Mouse (Mus musculus) embryonic facial prominence, embryonic 15.5 days (tissue): ENCODE data around the gene Slc16a14. TPM values are rescaled to one million over a fixed set of nuclear protein-coding genes. Genes with fewer than 3 reads are reported as not detected.
A peak's percentile ranks its signal among the peaks of the same experiment; 100 is the strongest.

Source experiments
- ATAC-seq: fragments of 200-750 bp; cut with Nextera tagmentation; 2 replicates; pipeline ENCODE4 v1.8.0; 2017; ENCODE audit warnings: low read depth, moderate TSS enrichment; ENCODE audit not compliant: insufficient number of reproducible peaks, low FRiP score, low TSS enrichment
- H3K27ac ChIP-seq: fragments of 300-500 bp; sonication (generic); replicated peaks from 2 replicates; pipeline ENCODE4 v1.5.1; 2015; ENCODE audit warnings: mild to moderate bottlenecking, inconsistent platforms
- H3K27me3 ChIP-seq: fragments of 300-500 bp; sonication (generic); 2 replicates; pipeline ENCODE4 v1.6.1; 2015; ENCODE audit warnings: inconsistent platforms
- H3K36me3 ChIP-seq: fragments of 300-500 bp; sonication (generic); 2 replicates; pipeline ENCODE4 v1.6.1; 2015; ENCODE audit warnings: mild to moderate bottlenecking, inconsistent platforms
- H3K4me1 ChIP-seq: fragments of 300-500 bp; sonication (generic); 2 replicates; pipeline ENCODE4 v1.6.1; 2015; ENCODE audit warnings: inconsistent platforms
- H3K4me2 ChIP-seq: fragments of 300-500 bp; sonication (generic); replicated peaks from 2 replicates; pipeline ENCODE4 v1.6.1; 2015; ENCODE audit warnings: mild to moderate bottlenecking, inconsistent platforms
- H3K4me3 ChIP-seq: fragments of 300-500 bp; sonication (generic); replicated peaks from 2 replicates; pipeline ENCODE4 v1.5.1; 2015; ENCODE audit warnings: mild to moderate bottlenecking, inconsistent platforms
- H3K9ac ChIP-seq: fragments of 300-500 bp; sonication (generic); 2 replicates; pipeline ENCODE4 v1.6.1; 2015; ENCODE audit warnings: inconsistent platforms
- H3K9me3 ChIP-seq: fragments of 300-500 bp; sonication (generic); replicated peaks from 2 replicates; pipeline ENCODE4 v1.6.1; 2016; ENCODE audit warnings: inconsistent platforms
- WGBS: fragments of 180-500 bp; shearing (Covaris S2); methylation state at CpG from one replicate; pipeline ENCODE4 v1.1.7; 2015; 5-methylcytosine and 5-hydroxymethylcytosine counted together
- polyA plus RNA-seq: library from polyadenylated mRNA; unstranded; fragments of >200 nt; fragmentation: Nextera tagmentation; extraction: Ambion mirVana; gene quantifications from 2 replicates; pipeline ENCODE4 v1.2.1, GENCODE M21; 2015

The Slc16a14 gene
- polyA plus RNA-seq, 1 experiment from 2014 or later = 0.51 TPM

DNA sequence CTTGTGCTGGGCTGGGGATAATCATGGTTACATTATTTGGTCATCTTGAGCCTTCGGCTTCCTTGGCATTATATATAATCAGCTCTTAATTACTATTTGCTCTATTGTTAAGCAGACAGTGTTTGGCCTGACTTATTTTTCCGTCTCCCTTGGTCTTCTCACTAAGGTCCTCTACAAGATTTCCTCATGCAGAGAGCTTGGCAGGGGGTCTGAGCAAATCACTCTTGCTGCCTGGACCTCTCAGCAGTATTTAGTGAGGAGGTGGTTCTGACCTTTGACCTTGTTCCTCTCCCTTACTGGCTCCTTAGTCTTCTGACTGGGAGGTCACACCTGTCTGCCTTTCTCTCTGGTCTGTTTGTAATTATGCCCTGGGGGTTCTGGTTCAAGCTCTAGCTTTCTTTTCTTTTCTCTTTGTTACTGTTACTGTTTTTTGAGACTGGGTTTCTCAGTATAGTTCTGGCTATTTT, 52.8 kb downstream of the Slc16a14 start:
- ATAC-seq = no peak
- H3K4me1 ChIP-seq = no peaks in the 10 kb centered on the region
- no peaks in the 10 kb centered on the region for H3K9me3 ChIP-seq
- no peak overlapping the region for H3K27ac ChIP-seq
- H3K4me2 ChIP-seq = no peak overlapping the region
- no peak overlapping the region for H3K4me3 ChIP-seq
- WGBS = 33% methylated on average over 2 of the region's 2 CpGs
- no peaks in the 10 kb centered on the region for H3K27me3 ChIP-seq
- H3K9ac ChIP-seq = no peak overlapping the region
- no peaks in the 10 kb centered on the region for H3K36me3 ChIP-seq

DNA sequence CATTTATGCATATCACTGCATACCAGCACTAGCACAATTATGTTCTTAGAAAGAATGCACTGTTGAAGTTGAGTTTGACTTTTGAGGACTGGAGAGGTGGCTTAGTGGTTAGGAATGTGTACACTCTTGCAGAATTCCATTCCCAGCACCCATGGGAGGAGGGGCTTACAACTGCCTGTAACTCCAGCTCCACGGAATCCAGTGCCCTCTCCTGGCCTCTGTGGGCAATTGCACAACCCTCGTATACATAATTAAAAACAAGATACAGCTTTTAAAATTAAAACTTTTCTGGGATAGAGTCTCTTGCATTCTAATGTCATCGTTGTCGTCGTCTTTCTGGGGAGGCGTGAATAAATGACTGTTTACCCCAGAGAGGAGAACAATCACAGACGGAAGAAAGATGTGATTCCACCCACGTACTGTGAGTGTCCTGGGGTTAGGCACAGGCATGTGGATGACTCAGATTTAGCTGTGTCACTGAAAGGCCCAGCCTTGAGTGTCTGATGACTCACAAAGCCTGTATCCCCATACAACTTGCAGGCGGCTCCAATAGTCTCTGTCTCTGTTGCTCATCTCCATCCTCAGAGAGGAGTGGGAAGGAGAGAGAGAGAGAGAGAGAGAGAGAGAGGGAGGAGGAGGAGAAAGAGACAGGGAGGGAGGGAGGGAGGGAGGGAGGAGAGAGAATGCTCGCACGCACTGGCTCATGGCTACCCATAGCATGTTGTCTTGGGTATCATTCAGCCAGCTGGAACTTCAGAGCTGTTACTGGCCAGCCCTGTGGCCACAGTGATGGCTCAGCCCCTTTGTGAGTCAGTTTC, 53.5 kb downstream of the Slc16a14 start:
- WGBS = 54% methylated on average over 11 of the region's 11 CpGs
- Histone ChIP-seq H3K9ac (no peak overlapping the region), H3K9me3 (no peaks in the 10 kb centered on the region), H3K27me3 (no peaks in the 10 kb centered on the region), H3K4me1 (no peaks in the 10 kb centered on the region), H3K27ac (no peak overlapping the region), H3K36me3 (no peaks in the 10 kb centered on the region), H3K4me2 (no peak overlapping the region), H3K4me3 (no peak overlapping the region)
- ATAC-seq = 0 out of 2 replicates have a peak, but pooled peaks have one; percentile 57

DNA sequence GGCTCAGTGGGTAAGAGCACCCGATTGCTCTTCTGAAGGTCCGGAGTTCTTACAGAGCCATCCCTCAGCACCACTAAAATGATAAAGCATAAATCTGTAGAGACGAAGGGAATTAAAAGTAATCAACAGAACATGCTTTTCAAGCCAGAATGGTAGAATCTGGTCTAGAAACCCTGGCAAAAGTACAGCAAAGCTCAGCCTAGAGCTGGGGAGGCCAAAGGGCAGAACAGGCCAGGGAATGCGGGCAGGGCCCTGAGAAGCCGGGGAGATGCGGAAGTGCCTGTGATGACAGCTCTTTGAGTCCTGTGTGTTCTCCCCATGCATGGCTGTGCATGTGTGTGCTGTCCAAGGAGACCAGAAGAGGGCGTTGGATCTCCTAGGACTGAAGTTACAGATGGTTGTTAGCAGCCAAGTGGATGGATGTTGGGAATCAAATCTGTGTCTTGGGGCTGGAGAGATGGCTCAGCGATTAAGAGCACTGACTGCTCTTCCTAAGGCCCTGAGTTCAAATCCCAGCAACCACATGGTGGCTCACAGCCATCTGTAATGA, 55.3 kb downstream of the Slc16a14 start:
- Histone ChIP-seq H3K4me3 (no peak overlapping the region), H3K4me1 (no peaks in the 10 kb centered on the region), H3K27ac (no peak overlapping the region), H3K4me2 (no peak overlapping the region), H3K9me3 (no peaks in the 10 kb centered on the region), H3K36me3 (no peaks in the 10 kb centered on the region), H3K27me3 (no peaks in the 10 kb centered on the region), H3K9ac (no peak overlapping the region)
- ATAC-seq = no peak
- 92% methylated on average over 8 of the region's 8 CpGs for WGBS

GRCm38 (mm10) chr1:84877590-84877989, 57.3 kb downstream of the Slc16a14 start:
- H3K27me3 ChIP-seq = no peaks in the 10 kb centered on the region
- H3K9ac ChIP-seq = no peak overlapping the region
- no peak for ATAC-seq
- 84% methylated on average over 2 of the region's 2 CpGs for WGBS
- H3K4me1 ChIP-seq = no peaks in the 10 kb centered on the region
- H3K36me3 ChIP-seq = no peaks in the 10 kb centered on the region
- no peak overlapping the region for H3K4me3 ChIP-seq
- no peak overlapping the region for H3K4me2 ChIP-seq
- H3K27ac ChIP-seq = no peak overlapping the region
- no peaks in the 10 kb centered on the region for H3K9me3 ChIP-seq

GRCm38 (mm10) chr1:84872939-84873338, 62.0 kb downstream of the Slc16a14 start:
- H3K36me3 ChIP-seq = no peaks in the 10 kb centered on the region
- no peak overlapping the region for H3K27ac ChIP-seq
- H3K9ac ChIP-seq = no peak overlapping the region
- no peak overlapping the region for H3K4me2 ChIP-seq
- 0 out of 2 replicates have a peak, but pooled peaks cover 2% of the 10 kb centered on the region for H3K4me1 ChIP-seq
- no peaks in the 10 kb centered on the region for H3K9me3 ChIP-seq
- ATAC-seq = no peak
- WGBS = 46% methylated on average over 4 of the region's 4 CpGs
- no peak overlapping the region for H3K4me3 ChIP-seq
- H3K27me3 ChIP-seq = no peaks in the 10 kb centered on the region

DNA sequence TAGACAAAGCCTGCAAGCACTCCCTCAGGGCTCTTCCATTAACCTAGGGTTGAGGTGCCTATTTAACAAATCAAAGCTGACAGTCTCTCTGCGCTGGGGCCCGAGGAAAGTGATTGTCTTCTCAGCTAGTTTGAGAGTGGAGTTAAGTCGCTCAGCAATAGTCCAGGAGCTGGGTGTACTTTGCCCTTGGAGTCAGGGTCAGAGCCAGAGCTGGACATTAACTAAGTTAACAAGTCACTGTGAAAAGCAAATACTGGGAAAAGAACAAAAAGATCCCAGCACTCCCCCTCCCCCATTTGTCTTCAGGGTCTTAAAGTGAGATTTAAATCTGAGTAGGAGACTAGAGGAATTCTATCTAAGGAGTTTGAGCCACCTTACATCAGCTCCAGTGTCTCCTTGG, 62.8 kb downstream of the Slc16a14 start:
- WGBS = 20% methylated on average over 3 of the region's 3 CpGs
- Histone ChIP-seq H3K27me3 (no peaks in the 10 kb centered on the region), H3K4me2 (no peak overlapping the region), H3K4me3 (no peak overlapping the region), H3K27ac (no peak overlapping the region), H3K4me1 (0 out of 2 replicates have a peak, but pooled peaks cover 2% of the 10 kb centered on the region), H3K36me3 (no peaks in the 10 kb centered on the region), H3K9me3 (no peaks in the 10 kb centered on the region), H3K9ac (no peak overlapping the region)
- no peak for ATAC-seq

- Histone ChIP-seq H3K4me3 (no peak overlapping the region), H3K4me1 (0 out of 2 replicates have a peak, but pooled peaks cover 2% of the 10 kb centered on the region), H3K9me3 (no peaks in the 10 kb centered on the region), H3K9ac (no peak overlapping the region), H3K27ac (no peak overlapping the region), H3K27me3 (no peaks in the 10 kb centered on the region), H3K36me3 (no peaks in the 10 kb centered on the region), H3K4me2 (no peak overlapping the region)
- ATAC-seq = no peak
- WGBS = 59% methylated on average over 6 of the region's 6 CpGs
These were observed 63.8 kb downstream of the Slc16a14 start for GRCm38 (mm10) chr1:84871131-84871530.

DNA sequence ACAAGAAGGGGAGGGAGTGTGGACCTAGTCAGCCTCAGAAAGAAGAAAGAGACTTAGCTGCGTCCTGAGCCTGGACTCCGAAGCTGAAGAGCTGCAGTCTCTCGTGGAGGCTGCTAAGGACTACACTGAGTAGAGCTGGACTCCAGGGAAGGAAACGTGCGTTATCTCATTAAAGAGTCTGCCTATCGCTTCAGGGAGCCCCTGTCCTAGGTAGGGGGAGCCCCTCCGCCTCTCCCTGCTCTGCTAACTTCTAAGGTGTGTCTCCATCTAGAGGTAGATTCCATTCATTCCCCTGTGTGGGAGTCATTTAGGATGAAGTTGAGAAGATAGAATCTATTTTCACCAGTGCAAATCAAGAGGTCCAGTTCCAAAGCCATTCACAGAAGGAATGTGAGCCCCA, 65.4 kb downstream of the Slc16a14 start:
- H3K9ac ChIP-seq = no peak overlapping the region
- H3K4me1 ChIP-seq = 0 out of 2 replicates have a peak, but pooled peaks cover 2% of the 10 kb centered on the region
- H3K4me3 ChIP-seq = no peak overlapping the region
- 23% methylated on average over 7 of the region's 7 CpGs for WGBS
- ATAC-seq = peak; percentile 65; the same call in 1 of the 2 replicates
- H3K27ac ChIP-seq = no peak overlapping the region
- H3K9me3 ChIP-seq = no peaks in the 10 kb centered on the region
- no peaks in the 10 kb centered on the region for H3K36me3 ChIP-seq
- no peak overlapping the region for H3K4me2 ChIP-seq
- H3K27me3 ChIP-seq = no peaks in the 10 kb centered on the region

- no peak overlapping the region for H3K9ac ChIP-seq
- no peaks in the 10 kb centered on the region for H3K9me3 ChIP-seq
- peak; percentile 79 for ATAC-seq
- H3K27me3 ChIP-seq = no peaks in the 10 kb centered on the region
- H3K4me1 ChIP-seq = 0 out of 2 replicates have a peak, but pooled peaks cover 2% of the 10 kb centered on the region
- no peak overlapping the region for H3K4me2 ChIP-seq
- no peak overlapping the region for H3K27ac ChIP-seq
- H3K4me3 ChIP-seq = no peak overlapping the region
- 48% methylated on average over 4 of the region's 4 CpGs for WGBS
- H3K36me3 ChIP-seq = no peaks in the 10 kb centered on the region
These were observed 66.1 kb downstream of the Slc16a14 start for GRCm38 (mm10) chr1:84868841-84869240.

GRCm38 (mm10) chr1:84868311-84868710, 66.6 kb downstream of the Slc16a14 start:
- Histone ChIP-seq H3K4me3 (no peak overlapping the region), H3K27ac (no peak overlapping the region), H3K9me3 (no peaks in the 10 kb centered on the region), H3K9ac (no peak overlapping the region), H3K27me3 (no peaks in the 10 kb centered on the region), H3K4me2 (no peak overlapping the region), H3K4me1 (0 out of 2 replicates have a peak, but pooled peaks cover 2% of the 10 kb centered on the region), H3K36me3 (no peaks in the 10 kb centered on the region)
- ATAC-seq = no peak

- Histone ChIP-seq H3K27me3 (no peaks in the 10 kb centered on the region), H3K9me3 (no peaks in the 10 kb centered on the region), H3K4me1 (0 out of 2 replicates have a peak, but pooled peaks cover 2% of the 10 kb centered on the region), H3K4me3 (no peak overlapping the region), H3K4me2 (no peak overlapping the region), H3K36me3 (no peaks in the 10 kb centered on the region), H3K27ac (no peak overlapping the region), H3K9ac (no peak overlapping the region)
- WGBS = 91% methylated on average over 3 of the region's 3 CpGs
- no peak for ATAC-seq
These were observed 68.2 kb downstream of the Slc16a14 start for GRCm38 (mm10) chr1:84866706-84867230.
